Mouse (Mus musculus) ES-Bruce4 (cell line): Measurements from ENCODE around the gene Fgfr2.

ENCODE experiments used
- CTCF ChIP-seq: IDR thresholded peaks from one replicate; pipeline ENCODE4 v1.8.1; 2011; ENCODE audit warnings: low read depth, low read length
- EP300 ChIP-seq: IDR thresholded peaks from 2 replicates; pipeline ENCODE4 v1.6.1; 2011; ENCODE audit warnings: low read depth, low read length; ENCODE audit not compliant: insufficient read depth

DNA sequence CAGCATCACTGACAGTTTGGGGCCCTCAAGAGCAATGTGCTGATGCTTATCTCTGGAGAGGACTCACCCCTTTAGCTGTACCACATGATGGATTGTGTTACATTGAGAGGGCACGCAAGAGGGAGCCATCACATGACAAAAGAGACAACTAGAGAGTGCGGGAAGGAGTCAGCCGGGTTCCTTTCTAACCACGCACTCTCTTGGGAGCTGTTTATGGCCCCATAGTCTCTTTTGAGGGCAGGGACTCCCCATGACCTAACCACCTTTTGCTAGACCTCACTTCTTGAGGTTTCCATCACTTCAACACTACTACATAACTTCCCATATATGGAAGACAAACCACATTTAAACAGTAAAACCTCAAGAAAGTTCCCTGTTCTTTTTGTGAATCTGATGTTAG is 2799.4 kb downstream of the Fgfr2 start:
- TF ChIP-seq CTCF (no peak), EP300 (no peak)
